Mouse (Mus musculus) embryonic facial prominence, embryonic 14.5 days (tissue): ENCODE data around the gene Cep170b. TPM values are rescaled to one million over a fixed set of nuclear protein-coding genes. Genes with fewer than 3 reads are reported as not detected.

Experiments used
- ATAC-seq: fragments of 200-750 bp; cut with Nextera tagmentation; 2 replicates; pipeline ENCODE4 v1.8.0; 2017; ENCODE audit warnings: low read depth, moderate number of reproducible peaks, moderate TSS enrichment
- DNase-seq: peaks from one replicate; pipeline ENCODE4 v3.0.0-alpha.2; 2015; ENCODE audit warnings: low spot score
- H3K27ac ChIP-seq: fragments of 300-500 bp; sonication (generic); replicated peaks from 2 replicates; pipeline ENCODE4 v1.5.1; 2014; ENCODE audit warnings: low read depth, mild to moderate bottlenecking, low read length, moderate library complexity
- H3K27me3 ChIP-seq: fragments of 300-500 bp; sonication (generic); replicated peaks from 2 replicates; pipeline ENCODE4 v1.6.1; 2014; ENCODE audit warnings: low read length; ENCODE audit not compliant: control insufficient read depth, insufficient read depth
- H3K36me3 ChIP-seq: fragments of 300-500 bp; sonication (generic); 2 replicates; pipeline ENCODE4 v1.6.1; 2014; ENCODE audit warnings: low read length, mixed read lengths; ENCODE audit not compliant: control insufficient read depth, insufficient read depth
- H3K4me1 ChIP-seq: fragments of 300-500 bp; sonication (generic); 2 replicates; pipeline ENCODE4 v1.6.1; 2014; ENCODE audit warnings: antibody characterized with exemption, low read length; ENCODE audit not compliant: control insufficient read depth, insufficient read depth
- H3K4me2 ChIP-seq: fragments of 300-500 bp; sonication (generic); 2 replicates; pipeline ENCODE4 v1.6.1; 2014; ENCODE audit warnings: low read depth, mild to moderate bottlenecking, low read length, moderate library complexity, mixed read lengths
- H3K4me3 ChIP-seq: fragments of 300-500 bp; sonication (generic); 2 replicates; pipeline ENCODE4 v1.5.1; 2014; ENCODE audit warnings: low read depth, mild to moderate bottlenecking, low read length
- H3K9ac ChIP-seq: fragments of 300-500 bp; sonication (generic); 2 replicates; pipeline ENCODE4 v1.6.1; 2014; ENCODE audit warnings: low read depth, mild to moderate bottlenecking, low read length, moderate library complexity, mixed read lengths
- H3K9me3 ChIP-seq: fragments of 300-500 bp; sonication (generic); 2 replicates; pipeline ENCODE4 v1.6.1; 2016; ENCODE audit warnings: low read length; ENCODE audit not compliant: control insufficient read depth
- WGBS: fragments of 180-500 bp; shearing (Covaris S2); extraction: QIAGEN DNeasy Blood & Tissue Kit; methylation state at CpG from one replicate; pipeline ENCODE4 v1.1.7; 2014; 5-methylcytosine and 5-hydroxymethylcytosine counted together
- polyA plus RNA-seq: library from polyadenylated mRNA; unstranded; fragments of >200 nt; fragmentation: Nextera tagmentation; extraction: Ambion mirVana; gene quantifications from 2 replicates; pipeline ENCODE4 v1.2.1, GENCODE M21; 2014

The Cep170b gene
- polyA plus RNA-seq, 1 experiment from 2014 or later: 14.4 TPM

GRCm38 (mm10) chr12:112772306-112772705, 52.1 kb downstream of the Cep170b start:
- DNase-seq (no peak), ATAC-seq (no peak)

GRCm38 (mm10) chr12:112773366-112773765, 53.1 kb downstream of the Cep170b start:
- H3K27me3 ChIP-seq: no peaks in the 10 kb centered on the region
- no peak overlapping the region for H3K4me2 ChIP-seq
- DNase-seq: no peak
- H3K4me3 ChIP-seq: no peak overlapping the region
- H3K36me3 ChIP-seq: no peaks in the 10 kb centered on the region
- peaks cover 6% of the 10 kb centered on the region; the same call in 1 of the 2 replicates for H3K9me3 ChIP-seq
- H3K9ac ChIP-seq: no peak overlapping the region
- 35% methylated on average over 9 of the region's 9 CpGs for WGBS
- H3K4me1 ChIP-seq: no peaks in the 10 kb centered on the region
- ATAC-seq: no peak
- H3K27ac ChIP-seq: no peak overlapping the region

More at GRCm38 (mm10) chr12:112772306-112772705, 52.1 kb downstream of the Cep170b start:
- WGBS: 85% methylated on average over 14 of the region's 14 CpGs
- Histone ChIP-seq H3K9ac (no peak overlapping the region), H3K4me3 (no peak overlapping the region), H3K4me2 (no peak overlapping the region), H3K36me3 (no peaks in the 10 kb centered on the region), H3K9me3 (peaks cover 6% of the 10 kb centered on the region; the same call in 1 of the 2 replicates), H3K4me1 (no peaks in the 10 kb centered on the region), H3K27me3 (no peaks in the 10 kb centered on the region), H3K27ac (no peak overlapping the region)

DNA sequence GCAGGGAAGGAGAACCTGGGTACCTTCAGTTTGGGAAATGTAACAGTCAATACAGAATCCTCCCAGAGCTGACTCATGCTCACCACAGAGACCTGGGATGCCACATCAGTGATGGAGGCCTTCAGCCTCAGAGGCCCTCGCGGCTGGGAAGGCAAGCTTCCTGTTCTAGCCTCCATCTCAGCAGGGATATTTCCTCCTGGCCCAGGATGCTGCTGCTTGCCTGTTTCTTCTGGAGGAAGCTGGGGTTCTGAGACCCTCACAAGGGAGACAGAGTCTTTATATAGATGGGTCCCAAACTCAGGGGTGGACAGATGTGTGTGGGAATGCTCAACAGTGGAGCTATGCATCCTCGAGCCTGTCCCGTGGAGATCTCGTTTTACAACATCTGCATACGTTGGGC, 53.8 kb downstream of the Cep170b start:
- Histone ChIP-seq H3K9me3 (peaks cover 6% of the 10 kb centered on the region; the same call in 1 of the 2 replicates), H3K4me2 (no peak overlapping the region), H3K27ac (no peak overlapping the region), H3K4me3 (no peak overlapping the region), H3K9ac (no peak overlapping the region), H3K4me1 (no peaks in the 10 kb centered on the region), H3K36me3 (no peaks in the 10 kb centered on the region), H3K27me3 (no peaks in the 10 kb centered on the region)
- 85% methylated on average over 6 of the region's 6 CpGs for WGBS
- no peak for ATAC-seq
- DNase-seq: no peak

- no peaks in the 10 kb centered on the region for H3K36me3 ChIP-seq
- no peak overlapping the region for H3K4me3 ChIP-seq
- no peaks in the 10 kb centered on the region for H3K27me3 ChIP-seq
- ATAC-seq (no peak), DNase-seq (no peak)
- no peak overlapping the region for H3K27ac ChIP-seq
- H3K9me3 ChIP-seq: peaks cover 6% of the 10 kb centered on the region; the same call in 1 of the 2 replicates
- WGBS: 91% methylated on average over 10 of the region's 10 CpGs
- no peaks in the 10 kb centered on the region for H3K4me1 ChIP-seq
- H3K4me2 ChIP-seq: no peak overlapping the region
- no peak overlapping the region for H3K9ac ChIP-seq
Observed at GRCm38 (mm10) chr12:112774481-112774880, 54.2 kb downstream of the Cep170b start.

DNA sequence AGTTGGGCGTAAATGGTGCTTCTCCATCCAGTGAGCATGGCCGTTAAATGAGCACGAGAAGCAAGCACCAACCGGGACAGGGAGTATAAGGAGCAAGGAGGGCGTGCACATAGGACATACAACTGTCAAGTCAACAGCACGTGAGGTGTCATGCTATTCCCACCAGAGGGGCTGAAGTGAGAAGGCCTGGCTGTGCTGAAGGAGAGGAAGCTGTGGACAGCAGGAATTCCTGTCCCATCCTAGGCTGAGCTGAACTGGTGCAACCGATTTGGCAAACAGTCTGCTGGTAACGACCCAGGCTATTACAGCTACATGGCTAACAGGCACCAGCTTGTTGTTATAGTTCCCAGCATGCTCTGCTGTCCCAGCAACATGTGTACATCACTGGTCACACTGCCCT, 70.8 kb downstream of the Cep170b start:
- H3K27ac ChIP-seq: no peak overlapping the region
- H3K4me2 ChIP-seq: no peak overlapping the region
- H3K4me3 ChIP-seq: no peak overlapping the region
- no peaks in the 10 kb centered on the region for H3K27me3 ChIP-seq
- H3K36me3 ChIP-seq: no peaks in the 10 kb centered on the region
- 67% methylated on average over 8 of the region's 8 CpGs for WGBS
- H3K9me3 ChIP-seq: no peaks in the 10 kb centered on the region
- ATAC-seq: no peak
- no peak overlapping the region for H3K9ac ChIP-seq
- DNase-seq: no peak
- peaks cover 12% of the 10 kb centered on the region for H3K4me1 ChIP-seq

DNA sequence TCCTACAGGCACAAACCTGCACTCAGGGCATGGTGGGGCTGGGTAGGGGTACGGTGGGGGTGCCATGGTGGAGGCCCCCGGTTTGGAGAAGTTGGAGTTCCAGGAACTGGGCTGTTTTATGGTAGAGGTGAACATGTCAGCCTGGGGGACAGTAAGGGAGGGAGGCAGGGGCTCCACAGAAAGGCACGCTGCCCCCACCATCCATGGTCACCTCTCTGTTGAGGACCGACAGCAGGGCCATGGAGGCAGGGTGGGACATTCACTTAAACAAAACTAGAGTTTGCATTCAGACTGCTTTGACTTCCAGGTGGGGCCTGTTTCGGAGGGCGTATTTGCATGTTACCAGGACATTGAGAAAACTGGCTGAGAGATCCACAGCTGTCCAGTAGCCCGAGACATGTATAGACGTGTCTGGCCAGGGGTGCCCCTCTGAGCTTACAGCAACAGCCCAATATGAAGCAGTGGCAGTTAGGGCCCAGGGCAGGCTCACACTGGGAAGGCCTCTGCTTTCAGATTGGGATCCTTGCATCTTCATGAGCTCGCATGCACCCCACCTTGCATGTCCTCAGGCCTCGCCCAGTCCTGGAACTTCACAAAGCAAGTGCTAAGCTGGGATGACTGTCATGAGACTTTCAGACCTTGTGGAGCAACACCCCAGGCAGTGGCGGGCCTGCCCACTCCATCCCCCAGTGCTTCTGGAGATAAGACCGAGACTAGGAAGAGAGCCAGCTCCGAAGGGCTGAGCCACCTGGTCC, 73.5 kb downstream of the Cep170b start:
- no peaks in the 10 kb centered on the region for H3K9me3 ChIP-seq
- H3K9ac ChIP-seq: no peak overlapping the region
- no peak for ATAC-seq
- peak overlapping the region; percentile 29 for H3K27ac ChIP-seq
- H3K36me3 ChIP-seq: no peaks in the 10 kb centered on the region
- WGBS: 60% methylated on average over 13 of the region's 13 CpGs
- H3K27me3 ChIP-seq: no peaks in the 10 kb centered on the region
- peaks cover 35% of the 10 kb centered on the region for H3K4me1 ChIP-seq
- peak; percentile 54 for DNase-seq
- no peak overlapping the region for H3K4me2 ChIP-seq
- no peak overlapping the region for H3K4me3 ChIP-seq

DNA sequence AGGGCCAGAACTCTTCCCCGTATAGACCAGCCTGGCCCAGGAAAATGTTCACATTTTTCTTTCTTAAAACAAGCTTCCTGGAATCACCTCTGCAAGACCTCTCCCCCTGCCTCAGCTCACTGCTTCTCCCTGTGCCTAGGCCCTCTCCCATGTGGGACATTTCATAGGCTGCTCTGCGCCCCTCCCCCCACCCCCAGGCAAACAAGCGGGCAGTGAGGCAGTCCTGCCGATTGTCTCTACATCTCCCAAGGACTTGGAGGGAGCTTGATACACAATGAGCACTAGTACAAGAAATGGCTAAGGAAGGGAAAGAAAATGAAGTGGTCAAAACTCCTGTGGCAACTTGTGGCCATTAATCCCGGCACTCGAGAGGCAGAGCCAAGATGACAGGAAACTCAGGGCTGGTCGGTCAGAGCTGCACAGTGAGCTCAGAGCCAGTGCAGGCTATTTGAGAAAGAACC, 74.1 kb downstream of the Cep170b start:
- Histone ChIP-seq H3K4me2 (peak overlapping the region; percentile 21; the same call in 1 of the 2 replicates), H3K9ac (no peak overlapping the region), H3K27ac (peak overlapping the region; percentile 29), H3K27me3 (no peaks in the 10 kb centered on the region), H3K9me3 (no peaks in the 10 kb centered on the region), H3K4me1 (peaks cover 36% of the 10 kb centered on the region), H3K36me3 (no peaks in the 10 kb centered on the region), H3K4me3 (no peak overlapping the region)
- ATAC-seq: no peak
- 28% methylated on average over 7 of the region's 7 CpGs for WGBS
- no peak for DNase-seq

GRCm38 (mm10) chr12:112794998-112795397, 74.7 kb downstream of the Cep170b start:
- Histone ChIP-seq H3K36me3 (no peaks in the 10 kb centered on the region), H3K9me3 (no peaks in the 10 kb centered on the region), H3K4me2 (peak overlapping the region; percentile 7; the same call in 1 of the 2 replicates), H3K27ac (no peak overlapping the region), H3K27me3 (no peaks in the 10 kb centered on the region), H3K4me3 (no peak overlapping the region), H3K9ac (no peak overlapping the region; the same call in 1 of the 2 replicates), H3K4me1 (peaks cover 36% of the 10 kb centered on the region)
- no peak for ATAC-seq
- DNase-seq: no peak
- WGBS: 81% methylated on average over 5 of the region's 5 CpGs
